Mouse (Mus musculus): Measurements from ENCODE around the gene Anapc13.

The Anapc13 gene

DNA sequence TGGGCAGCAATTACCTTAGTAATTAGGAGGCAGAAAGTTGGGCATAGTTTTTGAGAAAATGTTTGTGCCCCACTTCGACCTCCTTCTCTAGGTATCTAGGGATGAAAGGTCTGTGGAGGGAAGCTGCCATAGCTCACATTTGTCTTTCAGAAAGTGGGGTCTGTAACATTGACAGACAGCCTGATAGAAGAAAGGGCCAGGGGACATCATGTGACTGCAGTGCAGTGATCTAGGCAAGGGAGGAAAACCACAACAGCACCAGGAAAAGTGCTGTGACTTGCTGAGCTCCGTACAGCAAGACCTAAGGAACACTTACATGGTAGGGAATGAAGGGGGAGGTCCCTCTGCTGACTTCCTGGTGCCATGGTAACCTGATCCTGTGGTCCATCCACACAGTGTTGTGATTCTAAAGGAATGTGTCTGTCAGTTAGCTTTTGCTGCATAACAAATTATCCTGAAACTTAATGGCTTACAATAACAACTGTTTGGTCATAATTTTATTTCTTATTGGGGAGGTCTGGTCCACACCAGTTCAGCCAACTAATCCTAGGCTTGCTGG lies 5.6 kb downstream of the Anapc13 start:
- ATAC-seq (ENCODE audit: low TSS enrichment): no peak

DNA sequence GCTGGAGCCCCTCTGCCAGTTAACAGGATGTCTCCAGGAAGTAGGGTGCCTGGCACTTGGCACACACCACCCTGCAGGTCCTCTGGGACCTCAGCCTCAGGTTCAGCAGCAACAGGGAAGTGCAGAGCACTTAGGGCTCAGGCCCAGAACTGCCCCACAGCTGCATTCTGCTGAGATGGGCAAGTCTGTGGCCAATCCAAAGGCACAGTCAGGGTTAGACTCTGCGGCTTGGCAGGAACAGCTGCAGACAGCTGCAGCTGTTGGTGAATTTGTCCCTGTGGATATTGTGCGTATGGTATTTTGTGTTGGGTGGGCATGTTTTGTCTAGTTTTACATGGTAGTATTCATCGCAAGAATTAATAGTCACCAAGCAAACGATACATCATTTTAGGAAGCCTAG lies 6.1 kb downstream of the Anapc13 start:
- ATAC-seq (ENCODE audit: low TSS enrichment): no peak

DNA sequence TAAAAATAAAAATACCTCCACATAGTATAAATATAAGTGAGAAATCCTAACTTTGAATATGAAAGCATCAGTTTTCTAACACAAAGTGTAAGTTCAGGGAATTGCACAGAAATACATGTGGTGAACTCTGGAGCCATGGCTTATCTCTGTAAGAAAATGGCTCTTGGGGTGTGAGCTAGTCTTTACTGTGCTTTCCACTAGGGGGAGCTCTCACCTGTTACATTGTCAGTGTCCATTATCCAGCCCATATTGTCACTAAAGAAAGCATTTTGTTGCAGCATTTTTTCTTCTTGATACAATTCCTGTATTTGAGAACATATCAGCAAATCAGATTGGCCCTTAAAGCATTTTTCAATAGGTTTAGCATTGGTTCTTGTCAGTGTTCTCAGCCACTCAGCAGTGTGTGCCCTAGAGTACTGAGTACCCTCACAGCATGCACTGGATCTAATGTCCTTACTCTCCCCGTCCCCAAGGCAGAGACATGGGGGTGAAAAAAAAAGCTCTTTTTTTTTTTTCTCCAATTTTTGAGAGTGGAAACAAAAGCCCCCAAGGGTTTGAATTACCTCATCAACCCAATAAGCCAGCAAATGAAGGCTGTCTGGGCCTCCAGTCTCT lies 6.9 kb downstream of the Anapc13 start:
- peak; percentile 91 for ATAC-seq (ENCODE audit: low TSS enrichment)

DNA sequence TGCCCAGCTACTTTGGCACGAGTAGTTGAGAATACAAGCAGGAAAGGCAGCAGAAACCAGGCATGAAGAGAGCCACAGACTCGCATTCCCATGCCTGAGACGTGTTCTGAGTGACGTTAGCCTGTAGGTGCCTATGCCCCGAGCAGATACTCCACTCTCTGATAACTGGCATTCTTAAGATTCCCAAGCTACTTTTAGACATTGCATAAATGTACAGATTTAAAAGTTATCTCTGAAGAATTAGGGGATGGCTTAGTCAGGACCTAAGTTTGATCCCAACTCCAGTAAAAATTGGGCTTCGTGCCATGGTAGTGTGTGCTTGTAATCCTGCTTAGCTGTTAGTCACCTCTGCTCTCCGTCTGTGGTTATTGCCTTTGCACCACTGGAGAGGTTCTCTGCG lies 8.4 kb downstream of the Anapc13 start:
- ATAC-seq (ENCODE audit: low TSS enrichment): no peak

DNA sequence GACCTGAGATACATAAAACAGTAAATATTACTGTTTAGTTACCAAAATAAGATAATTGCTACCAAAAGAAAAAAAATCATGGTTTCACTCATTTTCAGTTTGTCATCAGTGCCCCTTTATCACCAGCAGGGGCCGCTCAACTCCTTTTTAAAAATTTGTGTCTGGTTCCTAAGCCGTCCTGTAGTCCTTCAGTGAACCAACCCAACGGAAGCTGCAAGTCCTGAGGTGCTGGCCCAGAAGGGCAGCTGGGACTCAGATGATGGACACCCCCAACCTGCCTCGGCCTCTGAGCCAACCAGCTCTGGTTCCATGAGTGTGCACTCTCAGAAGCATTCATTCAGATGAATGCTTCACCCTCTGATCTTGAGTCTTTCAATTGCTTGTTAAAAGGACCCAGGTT lies 10.5 kb downstream of the Anapc13 start:
- peak; percentile 60; the same call in 1 of the 2 replicates for ATAC-seq (ENCODE audit: low TSS enrichment)

DNA sequence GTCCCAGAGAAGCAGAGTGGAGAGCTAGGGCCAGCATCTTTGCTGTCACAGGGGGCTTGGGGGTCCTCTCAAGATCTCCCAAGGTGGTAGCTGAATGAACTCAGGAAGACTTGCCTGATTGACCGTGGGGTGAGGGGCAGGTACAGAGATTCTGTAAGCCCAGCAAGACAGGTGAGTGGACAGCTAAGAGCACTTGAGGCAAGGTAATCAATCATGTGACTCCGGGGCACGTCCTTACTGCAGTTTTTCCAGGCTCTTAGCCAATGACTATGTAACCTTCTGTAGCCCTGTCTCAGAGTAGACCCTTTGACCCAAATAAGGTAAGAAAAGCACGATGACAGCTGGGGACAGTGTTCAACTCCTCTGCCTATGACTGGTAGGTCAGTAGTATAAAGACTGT lies 11.0 kb downstream of the Anapc13 start:
- no peak for ATAC-seq (ENCODE audit: low TSS enrichment)

DNA sequence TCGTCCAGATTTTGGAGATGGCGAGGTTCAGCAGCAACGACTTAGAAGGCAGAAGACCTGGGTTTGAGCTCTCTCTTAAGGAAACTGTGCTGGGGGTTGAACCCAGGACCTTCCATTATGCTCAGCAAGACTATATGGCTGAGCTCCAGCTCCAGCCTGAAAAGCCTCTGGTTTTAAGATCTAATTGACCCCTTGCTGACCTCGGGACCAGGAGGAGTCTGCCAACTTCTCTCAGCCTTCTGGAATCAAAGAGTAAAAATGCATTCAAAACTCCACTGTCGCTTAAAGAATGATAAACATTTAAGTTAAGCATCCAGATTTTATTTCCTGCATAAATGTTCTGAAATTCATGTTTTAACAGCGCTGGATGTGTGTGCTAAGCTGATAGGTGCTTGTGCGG lies 12.9 kb downstream of the Anapc13 start:
- no peak for ATAC-seq (ENCODE audit: low TSS enrichment)

DNA sequence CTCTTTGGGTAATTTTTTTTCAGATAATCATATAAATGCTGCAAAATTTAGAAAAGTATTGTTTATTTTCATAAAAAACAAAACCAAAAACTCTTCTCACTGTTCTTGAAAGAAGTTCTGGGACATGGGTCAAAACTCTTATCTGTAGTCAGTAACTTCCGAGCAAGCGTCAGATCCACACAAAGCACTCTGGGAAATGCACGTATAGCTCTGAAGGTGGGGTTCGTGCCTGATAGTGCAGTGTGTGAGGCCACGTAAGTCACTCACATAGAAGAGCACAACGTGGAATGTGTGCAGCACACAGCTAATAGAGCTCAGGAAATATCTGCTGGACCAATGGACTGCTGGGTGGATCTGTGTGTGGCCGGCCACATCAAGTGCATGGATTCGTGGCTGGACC lies 13.4 kb downstream of the Anapc13 start:
- ATAC-seq (ENCODE audit: low TSS enrichment): no peak

DNA sequence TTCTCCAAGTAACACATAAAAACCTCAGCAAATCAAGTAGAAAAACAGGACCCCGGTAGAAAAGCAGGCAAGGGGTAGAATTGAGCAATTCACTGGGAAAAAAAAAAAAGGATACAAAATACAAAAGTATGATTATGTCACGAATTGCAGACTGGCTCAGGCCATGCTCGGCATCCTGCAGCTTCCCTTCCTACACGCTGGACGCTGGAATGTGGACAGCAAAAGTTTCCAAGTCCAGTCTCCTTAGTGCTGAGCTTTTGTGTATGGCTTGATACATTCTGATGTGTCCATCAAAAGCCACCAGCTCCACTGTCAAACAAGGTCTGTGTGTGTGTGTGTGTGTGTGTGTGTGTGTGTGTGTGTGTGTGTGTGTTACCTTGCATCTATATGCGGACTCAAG lies 15.4 kb downstream of the Anapc13 start:
- ATAC-seq (ENCODE audit: low TSS enrichment): no peak

DNA sequence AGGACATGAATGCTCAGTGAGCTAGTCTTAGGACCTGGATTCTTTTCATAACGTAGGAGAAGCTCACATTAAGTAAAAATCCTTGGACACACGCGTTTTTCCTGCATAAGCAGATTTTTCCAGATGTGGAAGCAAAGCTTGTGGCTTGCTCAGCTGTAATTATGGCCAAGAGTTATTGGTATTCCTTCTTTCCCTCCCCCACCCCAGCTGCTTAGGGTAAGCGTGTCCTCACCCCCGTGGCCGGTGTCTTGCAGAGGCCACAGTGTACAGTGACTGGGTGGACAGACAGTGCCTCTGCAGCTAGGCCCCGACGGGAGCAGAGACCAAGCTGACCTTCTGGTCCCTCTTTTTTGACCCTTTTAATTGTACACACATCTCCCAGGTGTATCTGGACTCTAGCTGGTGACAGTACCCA lies 17.0 kb downstream of the Anapc13 start:
- ATAC-seq (ENCODE audit: low TSS enrichment): no peak

DNA sequence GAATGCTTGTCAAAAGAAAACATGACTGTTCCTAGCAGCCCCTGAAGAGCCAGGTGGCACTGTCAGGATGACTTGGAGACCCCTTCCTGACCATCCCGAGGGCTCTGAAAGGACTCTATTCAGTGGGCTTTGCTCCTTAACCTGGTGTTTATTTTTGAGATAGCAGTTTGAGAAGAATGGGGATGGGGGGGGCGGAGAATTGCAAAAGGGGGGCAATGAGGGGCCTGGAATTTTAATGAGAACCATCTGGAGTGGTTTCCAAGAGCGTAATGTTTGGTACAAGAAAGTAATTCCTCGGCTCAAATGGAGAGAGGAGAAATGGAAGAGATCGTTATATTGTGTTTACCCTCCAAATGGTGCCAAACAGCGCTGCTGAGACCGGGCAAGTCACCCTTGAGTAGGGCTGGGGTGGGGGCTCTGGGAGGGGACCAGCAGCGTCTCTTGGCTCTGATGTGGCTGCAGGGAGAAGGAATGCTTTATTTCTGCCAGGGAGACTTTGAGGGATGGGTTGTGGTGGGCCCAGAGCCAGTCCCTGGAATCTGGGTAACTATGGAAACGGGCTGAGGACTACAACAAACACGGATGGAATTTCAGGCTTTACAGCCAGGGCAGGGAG lies 17.5 kb downstream of the Anapc13 start:
- no peak for ATAC-seq (ENCODE audit: low TSS enrichment)

DNA sequence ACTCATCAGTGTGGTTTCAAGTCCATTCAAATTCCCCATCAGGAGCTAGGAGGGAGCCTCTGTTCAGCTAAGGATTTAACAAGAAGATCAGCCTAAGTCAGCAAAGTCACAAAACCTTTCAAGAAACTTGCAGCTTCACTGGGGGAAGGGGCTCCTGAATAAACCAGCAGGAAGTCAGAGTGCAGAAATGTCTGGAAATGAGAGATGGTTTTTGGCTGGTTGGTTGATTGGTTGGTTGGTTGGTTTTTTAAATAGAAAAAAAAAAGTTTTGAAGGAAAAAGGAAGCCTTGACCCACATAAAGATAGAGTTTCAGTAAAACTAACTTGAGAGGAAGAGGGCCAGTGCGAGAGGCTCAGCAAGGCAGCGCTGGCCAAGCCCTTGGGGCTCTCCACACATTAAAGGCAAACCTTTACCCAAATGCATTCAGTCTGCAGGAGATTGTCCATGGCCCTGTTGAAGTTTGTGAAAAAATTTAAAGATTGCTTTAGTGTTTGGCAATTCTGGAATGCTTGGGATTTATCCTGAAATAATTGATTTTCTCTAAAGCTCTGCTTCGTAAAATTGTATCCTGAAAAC lies 19.1 kb downstream of the Anapc13 start:
- ATAC-seq (ENCODE audit: low TSS enrichment): no peak

DNA sequence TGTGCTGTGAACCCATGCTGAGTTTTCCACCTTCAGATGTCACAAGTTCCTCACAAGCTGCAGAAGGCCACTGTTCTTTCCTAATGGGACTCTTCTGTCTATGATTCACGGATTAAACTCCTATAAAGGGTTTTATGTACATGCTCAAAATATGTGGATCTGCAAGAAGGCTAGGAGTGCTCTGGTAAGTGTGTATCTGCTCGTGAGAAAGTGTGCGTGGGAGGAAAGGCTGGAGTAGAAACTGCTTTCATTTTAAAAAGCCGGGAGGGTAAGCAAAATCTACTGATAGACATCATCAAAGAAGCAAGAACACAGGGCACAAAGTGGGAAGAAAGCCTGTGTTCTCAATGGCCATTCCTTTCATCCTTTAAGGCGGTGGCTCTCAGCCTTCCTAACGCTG lies 20.9 kb downstream of the Anapc13 start:
- ATAC-seq (ENCODE audit: low TSS enrichment): peak; percentile 64; the same call in 1 of the 2 replicates

DNA sequence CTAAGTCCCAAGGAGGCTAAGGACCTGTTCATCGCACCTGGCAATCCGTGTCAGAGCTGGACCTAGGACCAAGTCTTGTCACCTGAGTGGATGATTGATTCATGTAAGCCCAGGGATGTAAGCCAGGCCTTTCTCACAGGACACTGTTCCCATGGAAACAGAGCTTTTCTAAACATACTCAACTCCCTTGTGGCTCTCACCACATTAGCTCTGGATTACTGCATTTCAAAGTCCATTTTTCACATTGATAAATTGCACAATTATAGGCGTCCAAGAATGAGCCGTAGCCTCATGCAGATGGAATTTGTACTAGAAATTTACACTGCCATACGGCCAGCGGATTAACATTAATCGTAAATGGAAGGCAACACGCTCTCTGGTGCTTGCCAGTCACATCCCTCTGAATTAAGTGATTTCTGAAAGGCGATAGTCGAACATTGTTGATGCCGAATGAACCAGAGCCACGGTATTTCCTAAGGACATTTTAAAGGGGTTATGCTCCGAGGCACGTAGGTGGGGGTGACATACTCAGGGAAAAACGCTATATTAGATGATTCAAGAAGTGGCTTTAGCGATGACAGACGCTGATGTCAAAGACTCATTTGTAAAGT lies 23.9 kb downstream of the Anapc13 start:
- peak; percentile 31; the same call in 1 of the 2 replicates for ATAC-seq (ENCODE audit: low TSS enrichment)

DNA sequence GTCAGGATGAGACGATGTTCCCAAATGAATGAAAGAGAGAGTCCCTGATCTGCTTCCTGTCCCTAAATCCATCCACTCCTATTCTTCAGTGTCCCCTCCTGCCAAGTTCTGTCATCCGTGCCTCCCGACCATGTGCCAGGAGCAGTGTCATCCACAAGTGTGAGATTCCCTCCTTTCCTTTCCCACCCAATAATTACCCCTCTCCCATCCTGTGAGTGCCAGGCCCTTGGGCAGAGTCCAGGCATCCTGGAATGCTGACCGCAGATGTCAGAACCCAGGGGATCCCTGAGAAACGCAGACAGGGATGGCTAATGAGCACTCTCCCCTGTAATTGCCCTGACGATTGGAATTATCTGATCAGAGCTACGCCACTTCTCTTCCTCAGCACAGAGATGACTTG lies 24.5 kb downstream of the Anapc13 start:
- ATAC-seq (ENCODE audit: low TSS enrichment): no peak

DNA sequence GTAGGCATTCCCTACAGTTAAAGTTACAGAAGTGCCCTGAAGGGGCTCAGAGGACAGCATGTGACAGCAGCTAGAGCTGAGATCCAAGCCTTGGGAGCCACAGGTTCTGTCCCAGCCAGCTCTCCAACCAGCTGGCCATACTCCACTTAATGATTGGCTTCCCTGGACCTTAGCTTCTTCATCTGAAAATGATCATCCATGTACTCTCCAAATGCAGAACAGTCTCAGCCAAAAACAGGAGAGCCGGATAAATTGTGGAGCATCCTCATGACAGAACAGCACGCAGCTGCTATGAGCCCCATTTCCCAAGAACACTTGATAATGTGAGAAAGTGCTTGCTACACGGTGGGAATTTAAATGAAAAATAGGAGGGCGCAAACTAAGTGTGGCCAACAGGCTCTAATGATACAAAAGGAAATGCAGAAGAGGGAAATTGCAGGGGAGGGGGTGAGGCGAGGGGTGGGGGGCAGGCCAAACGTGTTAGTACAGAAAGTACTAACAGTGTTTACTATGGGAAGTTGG lies 25.2 kb downstream of the Anapc13 start:
- no peak for ATAC-seq (ENCODE audit: low TSS enrichment)

DNA sequence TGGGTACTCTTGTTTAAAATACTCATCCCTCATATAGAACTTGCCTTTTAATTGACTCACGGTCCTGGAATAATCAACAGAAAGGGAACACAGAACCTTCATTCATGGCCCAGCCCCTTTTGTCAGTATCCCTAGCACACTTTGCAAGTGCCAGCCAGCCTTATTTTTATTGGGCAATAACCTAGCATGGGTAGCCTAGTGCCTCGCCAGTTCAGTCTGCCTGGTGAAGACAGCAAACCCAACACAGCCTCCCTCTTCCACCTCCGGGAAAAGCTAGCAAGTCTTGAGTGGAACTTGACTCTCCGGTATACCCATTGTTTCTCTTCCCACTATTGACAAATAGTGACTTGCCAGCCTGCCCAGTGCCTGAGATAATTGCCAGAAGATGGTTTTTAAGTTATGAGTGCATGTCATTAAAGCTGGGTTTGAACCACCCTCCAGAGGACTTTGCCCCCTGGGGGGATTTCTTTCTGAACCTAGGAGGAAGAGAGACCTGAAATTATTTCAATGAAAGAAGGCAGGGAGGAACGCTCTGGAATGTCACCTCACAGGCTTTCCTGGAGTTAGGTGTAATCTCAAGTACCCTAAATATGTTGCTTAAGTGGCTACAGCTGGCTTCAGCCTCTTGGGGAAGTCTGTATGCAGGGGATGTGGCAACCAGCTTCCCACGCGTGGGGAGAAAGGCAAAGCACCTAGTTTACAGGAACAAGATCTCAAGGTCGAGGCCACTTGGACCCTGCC lies 30.4 kb downstream of the Anapc13 start:
- no peak for ATAC-seq (ENCODE audit: low TSS enrichment)

DNA sequence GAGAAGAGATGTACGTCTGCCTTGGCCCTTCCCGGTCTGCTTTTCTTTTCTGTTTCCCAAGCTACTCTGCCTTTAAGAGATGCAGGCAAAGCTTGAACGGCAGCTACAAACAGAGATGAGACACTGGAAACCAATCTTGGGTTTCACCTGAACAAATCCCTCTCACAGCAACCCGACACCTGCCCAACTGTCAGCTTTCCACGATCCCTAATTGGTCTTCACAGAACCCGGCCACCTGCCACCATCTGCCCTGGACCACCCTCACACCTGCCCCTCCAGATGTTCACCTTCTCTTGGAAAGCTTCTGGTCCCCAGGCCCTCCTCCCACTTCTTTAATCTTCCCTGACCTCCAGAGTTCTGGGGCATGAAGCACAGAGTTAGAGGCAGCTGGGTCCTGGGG lies 42.0 kb downstream of the Anapc13 start:
- no peak for ATAC-seq (ENCODE audit: low TSS enrichment)

DNA sequence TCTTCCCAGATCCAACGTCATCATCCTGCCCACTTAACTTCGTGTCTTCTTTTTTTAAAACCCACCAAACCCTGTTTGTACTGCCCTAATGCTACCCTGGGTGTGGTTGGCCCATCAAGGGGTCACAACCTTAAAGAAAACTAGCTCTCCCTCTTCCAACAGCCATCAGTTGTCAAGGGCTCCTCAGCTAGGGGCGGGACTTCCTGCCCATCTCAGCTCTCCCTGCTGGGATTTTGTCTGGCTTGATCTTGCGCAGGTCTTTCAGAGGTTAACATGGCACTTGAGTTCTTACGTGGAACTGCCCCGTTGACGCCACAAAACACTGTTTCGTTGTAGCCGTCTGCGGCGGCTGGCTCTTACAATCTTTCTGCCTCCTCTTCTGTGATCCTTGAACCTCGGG lies 42.8 kb downstream of the Anapc13 start:
- no peak for ATAC-seq (ENCODE audit: low TSS enrichment)

DNA sequence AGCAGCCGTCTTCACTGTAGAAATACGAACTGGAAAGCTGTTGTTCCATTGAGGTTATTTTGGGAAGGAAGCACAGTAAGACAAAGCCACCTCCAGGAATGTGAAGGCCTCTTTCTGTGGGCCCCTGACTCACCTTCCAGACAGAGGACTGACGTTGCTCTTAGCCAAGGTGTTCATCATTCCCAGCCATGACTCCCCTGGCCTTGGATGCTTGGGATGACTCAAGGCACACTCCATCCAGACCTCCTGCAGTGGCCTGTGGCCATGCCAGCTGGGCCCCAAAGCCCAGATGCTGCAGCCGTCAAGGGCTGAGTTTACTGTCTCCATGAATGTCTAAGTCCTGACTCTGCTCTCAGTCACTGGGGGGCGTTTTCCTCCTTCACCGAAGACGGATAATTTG lies 47.3 kb downstream of the Anapc13 start:
- no peak for ATAC-seq (ENCODE audit: low TSS enrichment)

DNA sequence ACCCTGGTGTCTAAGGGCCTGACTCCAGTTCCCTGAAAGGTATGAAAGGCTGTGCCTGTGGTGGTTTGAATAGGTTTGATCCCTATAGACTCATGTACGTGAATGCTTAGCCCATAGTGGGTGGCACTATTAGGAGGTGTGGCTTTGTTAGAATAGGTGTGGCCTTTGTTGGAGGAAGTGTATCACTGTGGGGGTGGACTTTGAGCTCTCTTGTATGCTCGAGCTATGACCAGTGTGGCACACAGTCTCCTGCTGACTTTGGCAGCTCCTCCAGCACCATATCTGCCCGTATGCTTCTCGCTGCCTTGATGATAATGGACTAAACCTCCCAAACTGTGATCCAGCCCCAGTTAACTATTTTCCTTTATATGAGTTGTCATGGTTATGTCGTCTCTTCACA lies 49.8 kb downstream of the Anapc13 start:
- no peak for ATAC-seq (ENCODE audit: low TSS enrichment)

DNA sequence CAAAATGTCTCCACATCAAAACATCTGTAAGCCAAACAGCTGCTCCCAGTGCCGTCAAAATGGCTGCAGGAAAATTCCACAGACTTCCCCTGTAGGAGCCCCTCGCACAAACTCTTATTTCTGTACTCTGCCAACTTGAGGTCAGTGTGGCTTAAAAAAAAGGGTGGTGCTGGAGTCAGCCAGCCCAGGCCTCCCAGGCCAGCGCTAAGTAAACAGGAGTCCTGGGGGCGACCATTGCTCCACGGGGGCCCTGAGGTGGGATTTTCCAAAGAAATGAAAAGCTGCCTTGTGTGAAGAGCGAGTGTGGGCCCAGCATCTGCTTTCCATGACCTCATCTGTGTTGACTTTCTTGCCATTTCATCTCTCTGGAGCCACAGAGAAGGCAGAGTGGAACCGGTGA lies 55.4 kb downstream of the Anapc13 start:
- no peak for ATAC-seq (ENCODE audit: low TSS enrichment)

Data from frontal cortex, adult (tissue).